Mouse (Mus musculus): Measurements from ENCODE around the gene Creb3l2. TPM values are rescaled to one million over a fixed set of nuclear protein-coding genes. Genes with fewer than 3 reads are reported as not detected.

The Creb3l2 gene
- polyA plus RNA-seq, 1 experiment = 0.01 TPM

DNA sequence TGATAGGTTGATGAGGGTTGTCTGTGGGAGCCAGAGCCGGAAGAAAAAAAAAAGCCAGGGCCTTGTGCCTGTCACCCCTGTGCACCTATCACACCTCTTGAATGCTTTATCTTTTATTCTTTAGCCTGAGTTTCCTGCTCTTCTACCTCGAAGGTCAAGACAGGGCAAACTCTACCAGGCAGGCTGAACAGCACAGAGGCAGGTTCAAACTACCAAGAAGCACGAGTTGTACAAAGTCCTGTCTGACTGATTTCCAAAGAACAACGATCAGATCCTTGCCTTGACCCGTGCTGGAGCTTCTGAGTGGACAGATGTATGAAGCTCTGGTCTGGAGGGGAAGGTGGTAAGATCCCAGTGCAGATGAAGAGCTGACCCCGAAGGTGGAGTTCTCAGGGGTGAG, 20.8 kb downstream of the Creb3l2 start:
- no peak for TF ChIP-seq GATA1 (IDR thresholded peaks at IDR 0.05; ENCODE audit: low read length)
- TF ChIP-seq TAL1 (IDR thresholded peaks at IDR 0.05; ENCODE audit: low read length) = no peak
- no peaks in the 10 kb centered on the region for H3K9me3 ChIP-seq (ENCODE audit: control insufficient read depth, low read length)
- no peak overlapping the region for H3K4me3 ChIP-seq (replicated peaks)
- H3K4me1 ChIP-seq (ENCODE audit: control insufficient read depth) = no peaks in the 10 kb centered on the region
- H3K36me3 ChIP-seq (ENCODE audit: control insufficient read depth) = no peaks in the 10 kb centered on the region; the same call in 1 of the 2 replicates
- no peaks in the 10 kb centered on the region for H3K27me3 ChIP-seq (ENCODE audit: control insufficient read depth)

DNA sequence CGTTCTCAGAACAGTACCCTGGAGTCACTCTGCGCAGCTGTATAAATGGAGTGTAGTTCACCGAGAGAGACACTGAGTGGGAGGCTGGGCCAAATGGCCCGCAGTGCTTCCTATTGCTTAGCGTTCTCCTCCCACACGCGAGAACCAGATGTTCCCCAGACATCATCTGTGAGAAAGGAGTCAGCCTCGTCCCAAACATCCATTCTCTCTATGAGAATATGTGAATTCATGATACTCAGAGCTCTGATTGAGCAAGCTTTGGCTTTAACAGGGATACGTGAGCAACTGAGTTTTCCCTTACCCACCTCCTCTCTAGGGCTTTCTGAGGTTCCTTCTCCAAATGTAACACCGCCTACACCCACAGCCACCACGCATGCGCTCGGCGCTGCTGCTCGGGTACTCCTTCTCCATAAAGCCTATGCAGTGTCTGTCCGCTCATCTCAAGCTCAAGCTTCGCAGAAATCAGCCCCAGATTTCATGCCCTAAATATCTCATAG, 22.5 kb downstream of the Creb3l2 start:
- Histone ChIP-seq H3K27me3 (ENCODE audit: control insufficient read depth) (no peaks in the 10 kb centered on the region), H3K36me3 (ENCODE audit: control insufficient read depth) (no peaks in the 10 kb centered on the region), H3K9me3 (ENCODE audit: control insufficient read depth, low read length) (no peaks in the 10 kb centered on the region), H3K4me3 (replicated peaks) (no peak overlapping the region), H3K4me1 (ENCODE audit: control insufficient read depth) (no peaks in the 10 kb centered on the region)
- TF ChIP-seq GATA1 (IDR thresholded peaks at IDR 0.05; ENCODE audit: low read length) (no peak), TAL1 (IDR thresholded peaks at IDR 0.05; ENCODE audit: low read length) (no peak)

GRCm38 (mm10) chr6:37418931-37419330, 23.0 kb downstream of the Creb3l2 start:
- Histone ChIP-seq H3K27me3 (ENCODE audit: control insufficient read depth) (no peaks in the 10 kb centered on the region), H3K4me1 (ENCODE audit: control insufficient read depth) (no peaks in the 10 kb centered on the region), H3K4me3 (replicated peaks) (no peak overlapping the region), H3K36me3 (ENCODE audit: control insufficient read depth) (no peaks in the 10 kb centered on the region), H3K9me3 (ENCODE audit: control insufficient read depth, low read length) (no peaks in the 10 kb centered on the region)
- TF ChIP-seq GATA1 (IDR thresholded peaks at IDR 0.05; ENCODE audit: low read length) = no peak
- TF ChIP-seq TAL1 (IDR thresholded peaks at IDR 0.05; ENCODE audit: low read length) = no peak

GRCm38 (mm10) chr6:37416743-37417142, 25.2 kb downstream of the Creb3l2 start:
- H3K4me3 ChIP-seq (replicated peaks) = no peak overlapping the region
- TF ChIP-seq GATA1 (IDR thresholded peaks at IDR 0.05; ENCODE audit: low read length) (no peak), TAL1 (IDR thresholded peaks at IDR 0.05; ENCODE audit: low read length) (no peak)
- no peaks in the 10 kb centered on the region for H3K9me3 ChIP-seq (ENCODE audit: control insufficient read depth, low read length)
- no peaks in the 10 kb centered on the region for H3K36me3 ChIP-seq (ENCODE audit: control insufficient read depth)
- H3K27me3 ChIP-seq (ENCODE audit: control insufficient read depth) = no peaks in the 10 kb centered on the region
- no peaks in the 10 kb centered on the region for H3K4me1 ChIP-seq (ENCODE audit: control insufficient read depth)

DNA sequence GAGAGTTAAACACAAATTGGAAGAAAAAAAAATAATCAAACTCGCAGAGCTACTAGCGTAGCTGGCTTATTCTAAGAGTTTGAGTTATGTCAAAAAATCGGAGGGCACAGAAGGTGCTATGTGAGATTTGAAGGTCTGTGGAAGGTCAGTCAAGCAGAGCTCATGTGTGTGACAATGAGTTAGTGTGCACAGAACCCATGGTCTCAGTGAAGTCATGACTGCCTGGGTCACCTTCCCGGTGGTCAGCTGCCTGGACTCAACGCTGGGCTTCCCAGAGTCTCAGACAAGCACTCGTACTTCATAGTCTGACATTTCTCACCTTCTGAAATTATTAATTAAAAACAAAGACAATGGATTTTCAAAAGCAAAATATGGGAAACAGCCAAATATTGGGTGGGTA, 26.4 kb downstream of the Creb3l2 start:
- Histone ChIP-seq H3K4me1 (ENCODE audit: control insufficient read depth) (no peaks in the 10 kb centered on the region), H3K4me3 (replicated peaks) (no peak overlapping the region), H3K36me3 (ENCODE audit: control insufficient read depth) (no peaks in the 10 kb centered on the region), H3K27me3 (ENCODE audit: control insufficient read depth) (no peaks in the 10 kb centered on the region), H3K9me3 (ENCODE audit: control insufficient read depth, low read length) (no peaks in the 10 kb centered on the region)
- TF ChIP-seq TAL1 (IDR thresholded peaks at IDR 0.05; ENCODE audit: low read length) (no peak), GATA1 (IDR thresholded peaks at IDR 0.05; ENCODE audit: low read length) (no peak)

GRCm38 (mm10) chr6:37415034-37415433, 26.9 kb downstream of the Creb3l2 start:
- H3K27me3 ChIP-seq (ENCODE audit: control insufficient read depth) = no peaks in the 10 kb centered on the region
- TF ChIP-seq GATA1 (IDR thresholded peaks at IDR 0.05; ENCODE audit: low read length) = no peak
- TF ChIP-seq TAL1 (IDR thresholded peaks at IDR 0.05; ENCODE audit: low read length) = no peak
- H3K36me3 ChIP-seq (ENCODE audit: control insufficient read depth) = no peaks in the 10 kb centered on the region
- no peak overlapping the region for H3K4me3 ChIP-seq (replicated peaks)
- no peaks in the 10 kb centered on the region for H3K9me3 ChIP-seq (ENCODE audit: control insufficient read depth, low read length)
- H3K4me1 ChIP-seq (ENCODE audit: control insufficient read depth) = no peaks in the 10 kb centered on the region

DNA sequence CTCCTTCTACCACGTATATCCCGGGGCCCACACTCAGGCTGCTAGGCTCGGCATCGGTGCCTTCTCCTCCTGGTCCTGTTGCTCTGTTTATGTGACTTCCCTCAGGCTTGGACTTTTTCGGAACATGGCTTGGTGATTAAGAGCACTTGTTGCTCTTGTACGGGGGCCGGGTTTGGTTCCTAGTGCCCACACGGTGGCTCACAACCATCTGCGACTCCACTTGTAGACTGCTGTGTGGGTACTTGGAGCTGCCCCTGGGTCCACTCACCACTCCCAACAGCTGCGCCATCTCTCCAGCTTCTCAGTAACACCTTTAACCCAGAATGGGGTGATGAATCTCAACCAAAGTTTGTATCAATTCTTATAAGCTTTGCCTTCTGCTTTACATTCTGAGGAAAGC, 27.4 kb downstream of the Creb3l2 start:
- no peak for TF ChIP-seq GATA1 (IDR thresholded peaks at IDR 0.05; ENCODE audit: low read length)
- Histone ChIP-seq H3K9me3 (ENCODE audit: control insufficient read depth, low read length) (no peaks in the 10 kb centered on the region), H3K4me1 (ENCODE audit: control insufficient read depth) (no peaks in the 10 kb centered on the region), H3K4me3 (replicated peaks) (no peak overlapping the region), H3K27me3 (ENCODE audit: control insufficient read depth) (no peaks in the 10 kb centered on the region), H3K36me3 (ENCODE audit: control insufficient read depth) (no peaks in the 10 kb centered on the region)

- no peaks in the 10 kb centered on the region for H3K9me3 ChIP-seq (ENCODE audit: control insufficient read depth, low read length)
- H3K4me3 ChIP-seq (replicated peaks) = no peak overlapping the region
- H3K27me3 ChIP-seq (ENCODE audit: control insufficient read depth) = no peaks in the 10 kb centered on the region
- H3K36me3 ChIP-seq (ENCODE audit: control insufficient read depth) = no peaks in the 10 kb centered on the region
- TF ChIP-seq GATA1 (IDR thresholded peaks at IDR 0.05; ENCODE audit: low read length) = no peak
- no peak for TF ChIP-seq TAL1 (IDR thresholded peaks at IDR 0.05; ENCODE audit: low read length)
- no peaks in the 10 kb centered on the region for H3K4me1 ChIP-seq (ENCODE audit: control insufficient read depth)
Measured at GRCm38 (mm10) chr6:37411696-37412095, 30.2 kb downstream of the Creb3l2 start.

DNA sequence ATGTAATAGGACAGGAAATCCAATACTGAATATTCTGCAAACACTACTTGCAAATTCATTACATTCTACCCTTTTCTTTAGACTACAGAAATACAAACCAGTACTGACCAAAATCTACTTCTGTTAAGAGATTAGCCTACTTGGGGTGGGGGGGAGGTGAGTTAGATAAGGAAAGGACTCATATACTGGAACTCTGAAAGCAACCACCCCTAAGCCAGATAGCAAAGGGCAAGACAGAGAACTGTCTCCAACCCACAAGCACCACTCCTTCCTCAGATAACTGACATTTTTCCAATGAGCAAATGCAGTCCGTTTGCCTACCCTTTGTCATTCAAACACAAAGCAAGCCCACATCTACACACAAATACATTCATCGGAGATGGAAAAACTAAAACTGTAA, 32.1 kb downstream of the Creb3l2 start:
- no peaks in the 10 kb centered on the region for H3K9me3 ChIP-seq (ENCODE audit: control insufficient read depth, low read length)
- no peaks in the 10 kb centered on the region for H3K27me3 ChIP-seq (ENCODE audit: control insufficient read depth)
- H3K36me3 ChIP-seq (ENCODE audit: control insufficient read depth) = no peaks in the 10 kb centered on the region
- no peak for TF ChIP-seq TAL1 (IDR thresholded peaks at IDR 0.05; ENCODE audit: low read length)
- TF ChIP-seq GATA1 (IDR thresholded peaks at IDR 0.05; ENCODE audit: low read length) = no peak
- no peaks in the 10 kb centered on the region for H3K4me1 ChIP-seq (ENCODE audit: control insufficient read depth)
- no peak overlapping the region for H3K4me3 ChIP-seq (replicated peaks)

DNA sequence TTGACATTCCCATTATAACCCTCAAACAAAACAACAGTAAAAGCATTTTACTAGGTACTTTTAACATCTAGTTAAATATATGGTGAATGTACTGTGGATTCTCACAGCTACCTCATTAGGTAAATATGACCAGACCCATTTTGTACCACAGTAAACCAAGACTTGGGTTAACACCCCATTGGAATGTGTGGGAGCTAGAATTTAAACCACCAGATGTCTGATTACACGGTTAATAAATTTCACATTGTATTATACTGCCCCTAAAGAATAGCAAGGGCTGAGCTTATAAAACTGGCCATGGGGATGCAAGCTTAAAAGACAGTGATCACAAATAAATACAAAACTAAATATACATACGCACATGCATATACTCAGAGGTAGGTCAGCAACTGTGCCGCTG, 34.1 kb downstream of the Creb3l2 start:
- Histone ChIP-seq H3K36me3 (ENCODE audit: control insufficient read depth) (no peaks in the 10 kb centered on the region), H3K27me3 (ENCODE audit: control insufficient read depth) (no peaks in the 10 kb centered on the region), H3K4me3 (replicated peaks) (no peak overlapping the region), H3K4me1 (ENCODE audit: control insufficient read depth) (no peaks in the 10 kb centered on the region), H3K9me3 (ENCODE audit: control insufficient read depth, low read length) (no peaks in the 10 kb centered on the region)
- TF ChIP-seq TAL1 (IDR thresholded peaks at IDR 0.05; ENCODE audit: low read length) = no peak
- TF ChIP-seq GATA1 (IDR thresholded peaks at IDR 0.05; ENCODE audit: low read length) = no peak
